Mouse (Mus musculus) MEL (cell line): ENCODE data around the gene Cdh23. TPM values are rescaled to one million over a fixed set of nuclear protein-coding genes. Genes with fewer than 3 reads are reported as not detected.

Experiments used
- DNase-seq: peaks from one replicate; pipeline ENCODE4 v3.0.0; 2011; ENCODE audit warnings: low read depth, low spot score
- H3K27ac ChIP-seq: 2 replicates; pipeline ENCODE4 v1.5.1; 2012; ENCODE audit warnings: low read depth, mild to moderate bottlenecking, control low read depth, low read length, moderate library complexity; ENCODE audit not compliant: control insufficient read depth
- H3K27me3 ChIP-seq, 2 experiments: fragments of 150-350 bp in 1 of 2; sonication (generic) in 1 of 2; 2 replicates each; pipeline ENCODE4 v1.6.1; 2012; ENCODE audit warnings: low read length in 2 of 2, mild to moderate bottlenecking in 2 of 2, improper control_type of control experiment in 1 of 2, moderate library complexity in 1 of 2; ENCODE audit not compliant: insufficient read depth in 2 of 2, control insufficient read depth in 1 of 2
- H3K36me3 ChIP-seq, 2 experiments: 2 replicates each; pipeline ENCODE4 v1.6.1; 2012 to 2014; ENCODE audit warnings: low read length in 2 of 2, improper control_type of control experiment in 1 of 2, inconsistent platforms in 1 of 2, mild to moderate bottlenecking in 1 of 2; ENCODE audit not compliant: insufficient read depth in 2 of 2, control insufficient read depth in 1 of 2
- H3K4me1 ChIP-seq, 2 experiments: fragments of 150-350 bp in 1 of 2; sonication (generic) in 1 of 2; 2 replicates each; pipeline ENCODE4 v1.6.1; 2012; ENCODE audit warnings: low read length in 2 of 2, improper control_type of control experiment in 1 of 2, mild to moderate bottlenecking in 1 of 2; ENCODE audit not compliant: insufficient read depth in 2 of 2, control insufficient read depth in 1 of 2
- H3K4me3 ChIP-seq, 2 experiments: fragments of 150-350 bp in 1 of 2; sonication (generic) in 1 of 2; 2 replicates each; pipeline ENCODE4 v1.5.1; 2012; ENCODE audit warnings: low read depth in 2 of 2, low read length in 2 of 2, mild to moderate bottlenecking in 2 of 2, moderate library complexity in 2 of 2, control low read depth in 1 of 2, improper control_type of control experiment in 1 of 2; ENCODE audit not compliant: control insufficient read depth in 1 of 2, insufficient read depth in 1 of 2
- H3K79me2 ChIP-seq: 2 replicates; pipeline ENCODE4 v1.6.1; 2012; ENCODE audit warnings: mild to moderate bottlenecking, low read length, moderate library complexity; ENCODE audit not compliant: control insufficient read depth, poor library complexity, insufficient read depth
- H3K9ac ChIP-seq: 2 replicates; pipeline ENCODE4 v1.6.1; 2012; ENCODE audit warnings: low read depth, mild to moderate bottlenecking, control low read depth, low read length, moderate library complexity; ENCODE audit not compliant: control insufficient read depth, poor library complexity, severe bottlenecking
- H3K9me3 ChIP-seq: fragments of 150-350 bp; sonication (generic); replicated peaks from 2 replicates; pipeline ENCODE4 v1.6.1; 2012; ENCODE audit warnings: mild to moderate bottlenecking, low read length, improper control_type of control experiment, moderate library complexity; ENCODE audit not compliant: insufficient read depth
- CHD1 ChIP-seq: IDR thresholded peaks from 2 replicates; pipeline ENCODE4 v1.6.1; 2012; ENCODE audit warnings: low read depth, mild to moderate bottlenecking, inconsistent platforms, low read length, improper control_type of control experiment
- CTCF ChIP-seq, 3 experiments: IDR thresholded peaks in 2 of 3; conservative IDR thresholded peaks in 1 of 3; 2 replicates each; pipeline ENCODE4 v1.5.1; 2011 to 2012; ENCODE audit warnings: low read length in 3 of 3, low read depth in 2 of 3, mild to moderate bottlenecking in 2 of 3, improper control_type of control experiment in 1 of 3, inconsistent platforms in 1 of 3, mixed read lengths in 1 of 3, moderate library complexity in 1 of 3; ENCODE audit not compliant: control insufficient read depth in 1 of 3, insufficient read depth in 1 of 3, poor library complexity in 1 of 3, severe bottlenecking in 1 of 3
- ELF1 ChIP-seq: IDR thresholded peaks from 2 replicates; pipeline ENCODE4 v1.6.1; 2014; ENCODE audit warnings: low read depth, mild to moderate bottlenecking, inconsistent platforms, low read length, improper control_type of control experiment, moderate library complexity
- ETS1 ChIP-seq: IDR thresholded peaks from 2 replicates; pipeline ENCODE4 v1.6.1; 2012; ENCODE audit warnings: low read depth, mild to moderate bottlenecking, inconsistent platforms, low read length, improper control_type of control experiment, moderate library complexity
- GATA1 ChIP-seq: IDR thresholded peaks from 2 replicates; pipeline ENCODE4 v1.6.1; 2011; ENCODE audit warnings: low read depth, low read length, improper control_type of control experiment
- MAFK ChIP-seq: IDR thresholded peaks from 2 replicates; pipeline ENCODE4 v1.6.1; 2011; ENCODE audit warnings: low read depth, mild to moderate bottlenecking, low read length, improper control_type of control experiment, borderline replicate concordance
- MAZ ChIP-seq: IDR thresholded peaks from 2 replicates; pipeline ENCODE4 v1.6.1; 2012; ENCODE audit warnings: low read depth, mild to moderate bottlenecking, inconsistent platforms, low read length, improper control_type of control experiment
- MYB ChIP-seq: IDR thresholded peaks from 2 replicates; pipeline ENCODE4 v1.6.1; 2011; ENCODE audit warnings: mild to moderate bottlenecking, low read depth, low read length, improper control_type of control experiment
- NELFE ChIP-seq: IDR thresholded peaks from 2 replicates; pipeline ENCODE4 v1.6.1; 2011; ENCODE audit warnings: low read depth, low read length, improper control_type of control experiment
- POLR2AphosphoS2 ChIP-seq: IDR thresholded peaks from 2 replicates; pipeline ENCODE4 v1.6.1; 2011; ENCODE audit warnings: low read length, improper control_type of control experiment
- RAD21 ChIP-seq: IDR thresholded peaks from 2 replicates; pipeline ENCODE4 v1.6.1; 2011; ENCODE audit warnings: mild to moderate bottlenecking, low read depth, low read length, improper control_type of control experiment
- RCOR1 ChIP-seq: IDR thresholded peaks from 2 replicates; pipeline ENCODE4 v1.6.1; 2012; ENCODE audit warnings: low read depth, mild to moderate bottlenecking, inconsistent platforms, low read length, improper control_type of control experiment
- SMC3 ChIP-seq: IDR thresholded peaks from 2 replicates; pipeline ENCODE4 v1.6.1; 2011; ENCODE audit warnings: low read depth, low read length, improper control_type of control experiment
- TAL1 ChIP-seq: IDR thresholded peaks from 2 replicates; pipeline ENCODE4 v1.6.1; 2012; ENCODE audit warnings: mild to moderate bottlenecking, inconsistent platforms, low read length, moderate library complexity, mixed read lengths
- TBP ChIP-seq: IDR thresholded peaks from 2 replicates; pipeline ENCODE4 v1.8.0; 2011; ENCODE audit warnings: low read depth, low read length, improper control_type of control experiment
- USF2 ChIP-seq, 2 experiments: IDR thresholded peaks; 2 replicates each; pipeline ENCODE4 v1.6.1; 2011 to 2012; ENCODE audit warnings: improper control_type of control experiment in 2 of 2, low read length in 2 of 2, borderline replicate concordance in 1 of 2, inconsistent platforms in 1 of 2, low read depth in 1 of 2, mild to moderate bottlenecking in 1 of 2; ENCODE audit not compliant: insufficient read depth in 1 of 2
- ZC3H11A ChIP-seq: IDR thresholded peaks from 2 replicates; pipeline ENCODE4 v1.6.1; 2012; ENCODE audit warnings: low read depth, mild to moderate bottlenecking, inconsistent platforms, low read length, improper control_type of control experiment
- ZKSCAN1 ChIP-seq: IDR thresholded peaks from 2 replicates; pipeline ENCODE4 v1.6.1; 2012; ENCODE audit warnings: low read depth, mild to moderate bottlenecking, inconsistent platforms, low read length, improper control_type of control experiment, moderate library complexity
- ZNF384 ChIP-seq: IDR thresholded peaks from 2 replicates; pipeline ENCODE4 v1.6.1; 2012; ENCODE audit warnings: low read depth, mild to moderate bottlenecking, inconsistent platforms, low read length, improper control_type of control experiment
- polyA plus RNA-seq, 2 experiments: library from polyadenylated mRNA; stranded (reverse) in 1 of 2; unstranded in 1 of 2; fragments of >175 nt in 1 of 2; fragments of >200 nt in 1 of 2; gene quantifications; 2 replicates each; pipeline versions ENCODE4 v1.2.1 to v1.2.4; 2012; ENCODE audit warnings: low replicate concordance in 2 of 2, low read depth in 1 of 2; ENCODE audit not compliant: insufficient read length in 2 of 2, insufficient read depth in 1 of 2, missing spikeins in 1 of 2
- total RNA-seq: library from RNA; depleted of rRNA; stranded (reverse); fragments of 300-350 nt; gene quantifications from 2 replicates; pipeline ENCODE4 v1.2.3, GENCODE M21; 2012

Gene Cdh23
- total and polyA plus RNA-seq, 3 experiments, result 0.04 TPM; not detected in 2

GRCm38 (mm10) chr10:60615898-60616297, 80.4 kb downstream of the Cdh23 start:
- no peaks in the 10 kb centered on the region for H3K27me3 ChIP-seq
- no peaks in the 10 kb centered on the region for H3K36me3 ChIP-seq
- H3K9ac ChIP-seq, result no peak overlapping the region
- no peak for DNase-seq
- no peak overlapping the region for H3K4me3 ChIP-seq
- no peaks in the 10 kb centered on the region for H3K79me2 ChIP-seq
- TF ChIP-seq TBP, result no peak
- TF ChIP-seq SMC3, result peak; percentile 25; the same call in 1 of the 2 replicates
- TF ChIP-seq CTCF (IDR thresholded peaks at IDR 0.05 in 2 of 3, conservative IDR thresholded peaks at IDR 0.05 in 1 of 3; ENCODE audit: control insufficient read depth in 1 of 3, insufficient read depth in 1 of 3, low read depth in 2 of 3, low read length in 3 of 3, poor library complexity in 1 of 3, severe bottlenecking in 1 of 3), result peak in 2 of 3 experiments; percentile 15 to 23; a peak in 3 of 6 replicates
- no peaks in the 10 kb centered on the region for H3K4me1 ChIP-seq
- no peak overlapping the region for H3K27ac ChIP-seq
- H3K9me3 ChIP-seq, result no peaks in the 10 kb centered on the region

- Histone ChIP-seq H3K4me1 (no peaks in the 10 kb centered on the region), H3K4me3 (no peak overlapping the region), H3K27me3 (no peaks in the 10 kb centered on the region)
- no peak for TF ChIP-seq MYB
- no peak for TF ChIP-seq CHD1
- no peak for TF ChIP-seq ETS1
- no peak for TF ChIP-seq ZNF384
- no peak for TF ChIP-seq GATA1
- no peak for TF ChIP-seq RCOR1
- no peak for TF ChIP-seq NELFE
- TF ChIP-seq POLR2AphosphoS2, result no peak
- peak; percentile 55 for TF ChIP-seq SMC3
- TF ChIP-seq ELF1, result no peak
- peak; percentile 49 to 56 (median 55); a peak in 5 of 6 replicates for TF ChIP-seq CTCF (IDR thresholded peaks at IDR 0.05 in 2 of 3, conservative IDR thresholded peaks at IDR 0.05 in 1 of 3; ENCODE audit: control insufficient read depth in 1 of 3, insufficient read depth in 1 of 3, low read depth in 2 of 3, low read length in 3 of 3, poor library complexity in 1 of 3, severe bottlenecking in 1 of 3)
- no peak for TF ChIP-seq TAL1
- no peak for TF ChIP-seq MAFK
- TF ChIP-seq MAZ, result no peak
- TF ChIP-seq ZC3H11A, result no peak
- no peak for TF ChIP-seq USF2 (IDR thresholded peaks at IDR 0.05; ENCODE audit: borderline replicate concordance in 1 of 2, insufficient read depth in 1 of 2, low read depth in 1 of 2, low read length in 2 of 2)
- TF ChIP-seq ZKSCAN1, result no peak
- peak; percentile 51 for TF ChIP-seq RAD21
- TF ChIP-seq, all 39 proteins: peak for 3
- Histone ChIP-seq H3K36me3 (no peaks in the 10 kb centered on the region), H3K9ac (no peak overlapping the region), H3K9me3 (no peaks in the 10 kb centered on the region), H3K79me2 (no peaks in the 10 kb centered on the region), H3K27ac (no peak overlapping the region)
- peak; percentile 12 for DNase-seq
These were observed 83.4 kb downstream of the Cdh23 start for GRCm38 (mm10) chr10:60612893-60613292.
